Mouse (Mus musculus) liver, embryonic 13.5 days (tissue): Measurements from ENCODE around the gene Gm21188. TPM values are rescaled to one million over a fixed set of nuclear protein-coding genes. Genes with fewer than 3 reads are reported as not detected.
"Not testable (repeated sequence)": the region's sequence is repeated elsewhere in the genome, so short reads cannot be mapped to it uniquely, and the experiment has no call there.

Experiments used
- ATAC-seq: fragments of 200-750 bp; cut with Nextera tagmentation; 2 replicates; pipeline ENCODE4 v1.8.0; 2017; ENCODE audit warnings: low read depth, mild to moderate bottlenecking, moderate number of reproducible peaks, moderate library complexity
- DNase-seq: peaks from one replicate; pipeline ENCODE4 v3.0.0; 2022
- H3K27ac ChIP-seq: fragments of 300-500 bp; sonication (generic); 2 replicates; pipeline ENCODE4 v1.5.1; 2015; ENCODE audit warnings: moderate library complexity, mild to moderate bottlenecking, inconsistent platforms
- H3K27me3 ChIP-seq: fragments of 300-500 bp; sonication (generic); 2 replicates; pipeline ENCODE4 v1.6.1; 2015; ENCODE audit warnings: mild to moderate bottlenecking, inconsistent platforms
- H3K36me3 ChIP-seq: fragments of 300-500 bp; sonication (generic); 2 replicates; pipeline ENCODE4 v1.6.1; 2015; ENCODE audit warnings: mild to moderate bottlenecking, inconsistent platforms
- H3K4me1 ChIP-seq: fragments of 300-500 bp; sonication (generic); replicated peaks from 2 replicates; pipeline ENCODE4 v1.6.1; 2015; ENCODE audit warnings: inconsistent platforms
- H3K4me2 ChIP-seq: fragments of 300-500 bp; sonication (generic); 2 replicates; pipeline ENCODE4 v1.6.1; 2015; ENCODE audit warnings: inconsistent platforms, mild to moderate bottlenecking, moderate library complexity
- H3K4me3 ChIP-seq: fragments of 300-500 bp; sonication (generic); replicated peaks from 2 replicates; pipeline ENCODE4 v1.5.1; 2015; ENCODE audit warnings: mild to moderate bottlenecking, inconsistent platforms
- H3K9ac ChIP-seq: fragments of 300-500 bp; sonication (generic); 2 replicates; pipeline ENCODE4 v1.6.1; 2015; ENCODE audit warnings: mild to moderate bottlenecking, inconsistent platforms
- H3K9me3 ChIP-seq: fragments of 300-500 bp; sonication (generic); replicated peaks from 2 replicates; pipeline ENCODE4 v1.6.1; 2016; ENCODE audit warnings: inconsistent platforms
- WGBS: fragments of 180-500 bp; shearing (Covaris S2); methylation state at CpG from one replicate; pipeline ENCODE4 v1.1.7; 2015; ENCODE audit not compliant: insufficient replicate concordance; 5-methylcytosine and 5-hydroxymethylcytosine counted together
- polyA plus RNA-seq: library from polyadenylated mRNA; unstranded; fragments of >200 nt; fragmentation: Nextera tagmentation; extraction: Ambion mirVana; gene quantifications from 2 replicates; pipeline ENCODE4 v1.2.1, GENCODE M21; 2015

Gm21188 gene
- polyA plus RNA-seq, 1 experiment from 2014 or later = 0.14 TPM

- DNase-seq, H3K4me3 ChIP-seq, ATAC-seq, H3K9ac ChIP-seq, H3K4me1 ChIP-seq, H3K36me3 ChIP-seq, H3K27ac ChIP-seq, H3K9me3 ChIP-seq, H3K4me2 ChIP-seq: not testable (repeated sequence)
- WGBS = 8% methylated on average over 4 of the region's 4 CpGs
- peaks cover 28% of the 10 kb centered on the region for H3K27me3 ChIP-seq
Observed at GRCm38 (mm10) chr13:120025576-120025975, 26.4 kb downstream of the Gm21188 start.

GRCm38 (mm10) chr13:120025004-120025403 lies 27.0 kb downstream of the Gm21188 start:
- not testable (repeated sequence) for ATAC-seq, H3K4me2 ChIP-seq, H3K9me3 ChIP-seq, H3K4me1 ChIP-seq, H3K9ac ChIP-seq, H3K27ac ChIP-seq, H3K4me3 ChIP-seq, H3K36me3 ChIP-seq, DNase-seq
- peaks cover 28% of the 10 kb centered on the region for H3K27me3 ChIP-seq
- 6% methylated on average over 21 of the region's 21 CpGs for WGBS

- not testable (repeated sequence) for H3K36me3 ChIP-seq, H3K27ac ChIP-seq, H3K4me2 ChIP-seq, H3K4me3 ChIP-seq, H3K9me3 ChIP-seq, DNase-seq, H3K9ac ChIP-seq, H3K4me1 ChIP-seq, ATAC-seq
- 14% methylated on average over 9 of the region's 9 CpGs for WGBS
- H3K27me3 ChIP-seq = peaks cover 28% of the 10 kb centered on the region
Observed at GRCm38 (mm10) chr13:120024581-120024980, 27.4 kb downstream of the Gm21188 start.

GRCm38 (mm10) chr13:120021477-120021876 lies 30.5 kb downstream of the Gm21188 start:
- H3K9me3 ChIP-seq, H3K9ac ChIP-seq, ATAC-seq, H3K4me1 ChIP-seq, DNase-seq, H3K4me3 ChIP-seq, H3K4me2 ChIP-seq, H3K27ac ChIP-seq, H3K36me3 ChIP-seq: not testable (repeated sequence)
- peaks cover 21% of the 10 kb centered on the region for H3K27me3 ChIP-seq
- WGBS = no CpG with 5 or more reads among the region's 1 CpGs

GRCm38 (mm10) chr13:120015348-120016007 lies 36.5 kb downstream of the Gm21188 start:
- not testable (repeated sequence) for H3K9me3 ChIP-seq, H3K4me2 ChIP-seq, ATAC-seq, H3K27me3 ChIP-seq, DNase-seq, H3K36me3 ChIP-seq, H3K9ac ChIP-seq, H3K4me3 ChIP-seq, H3K27ac ChIP-seq, H3K4me1 ChIP-seq
- WGBS = 3% methylated on average over 8 of the region's 32 CpGs

GRCm38 (mm10) chr13:120013962-120014361 lies 38.0 kb downstream of the Gm21188 start:
- H3K9ac ChIP-seq, H3K4me1 ChIP-seq, H3K9me3 ChIP-seq, H3K27ac ChIP-seq, H3K36me3 ChIP-seq, DNase-seq, H3K4me2 ChIP-seq, H3K4me3 ChIP-seq, H3K27me3 ChIP-seq: not testable (repeated sequence)
- no CpG with 5 or more reads among the region's 2 CpGs for WGBS
- 0 out of 2 replicates have a peak, but pooled peaks have one; percentile 20 for ATAC-seq

GRCm38 (mm10) chr13:120013544-120013943 lies 38.5 kb downstream of the Gm21188 start:
- H3K4me2 ChIP-seq = not testable (repeated sequence)

GRCm38 (mm10) chr13:120010068-120010467 lies 41.9 kb downstream of the Gm21188 start:
- not testable (repeated sequence) for H3K9ac ChIP-seq, H3K27me3 ChIP-seq, H3K27ac ChIP-seq, DNase-seq, H3K36me3 ChIP-seq, H3K4me2 ChIP-seq, H3K4me3 ChIP-seq, H3K9me3 ChIP-seq, H3K4me1 ChIP-seq, ATAC-seq

More at GRCm38 (mm10) chr13:120013544-120013943, 38.5 kb downstream of the Gm21188 start:
- H3K9ac ChIP-seq, H3K9me3 ChIP-seq, H3K36me3 ChIP-seq, H3K4me1 ChIP-seq, H3K4me3 ChIP-seq, H3K27ac ChIP-seq, ATAC-seq, DNase-seq, H3K27me3 ChIP-seq: not testable (repeated sequence)
- no CpG with 5 or more reads among the region's 5 CpGs for WGBS

GRCm38 (mm10) chr13:119999215-119999614 lies 52.8 kb downstream of the Gm21188 start:
- not testable (repeated sequence) for H3K4me2 ChIP-seq, H3K4me3 ChIP-seq, ATAC-seq, H3K27me3 ChIP-seq, H3K27ac ChIP-seq, DNase-seq, H3K9ac ChIP-seq, H3K4me1 ChIP-seq, H3K9me3 ChIP-seq, H3K36me3 ChIP-seq
- WGBS = no CpG with 5 or more reads among the region's 4 CpGs

GRCm38 (mm10) chr13:119998442-119999086 lies 53.4 kb downstream of the Gm21188 start:
- H3K27ac ChIP-seq, H3K27me3 ChIP-seq, H3K9ac ChIP-seq, ATAC-seq, H3K4me1 ChIP-seq, DNase-seq, H3K36me3 ChIP-seq, H3K4me2 ChIP-seq, H3K4me3 ChIP-seq, H3K9me3 ChIP-seq: not testable (repeated sequence)
- no CpG with 5 or more reads among the region's 22 CpGs for WGBS

- H3K4me3 ChIP-seq, H3K36me3 ChIP-seq, H3K4me2 ChIP-seq, H3K9me3 ChIP-seq, H3K27me3 ChIP-seq, H3K27ac ChIP-seq, ATAC-seq, H3K9ac ChIP-seq, DNase-seq, H3K4me1 ChIP-seq: not testable (repeated sequence)
- WGBS = no CpG with 5 or more reads among the region's 10 CpGs
Observed at GRCm38 (mm10) chr13:119991917-119992496, 60.0 kb downstream of the Gm21188 start.
